Comparison of ENCODE assay signal across 28 mouse cellular contexts in the genomic region with DNA sequence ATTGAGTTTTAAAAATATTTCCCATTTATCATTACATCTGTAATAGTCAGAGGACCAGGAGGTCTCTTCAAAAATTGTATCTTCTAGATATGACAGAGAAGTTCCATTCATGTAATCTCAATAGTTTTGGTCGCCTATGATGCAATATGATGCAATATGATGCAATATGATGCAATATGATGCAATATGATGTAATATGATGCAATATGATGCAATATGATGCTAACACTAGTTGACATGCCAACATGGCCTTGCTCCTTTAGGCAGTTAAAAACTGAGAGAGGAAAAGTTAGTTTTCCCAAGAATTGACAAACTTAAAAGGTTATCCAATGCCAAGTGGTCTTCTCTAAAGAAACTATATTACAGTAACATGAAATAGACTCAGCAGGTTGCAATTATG.
A peak's percentile ranks its signal among the peaks of the same experiment; 100 is the strongest.
DNase-seq lines count a peak whose midpoint lies in the region; TF ChIP-seq lines count a peak whose summit lies in the region.
"Had no signal": no experiment of that assay in that cellular context is flagged by ENCODE, and none has a peak within 500 bp of the region (broad histone marks: within the 10 kb centered on the region; RNA-seq: fewer than 3 reads in every experiment).

No protein-coding gene starts in this region.

- H3K4me1 ChIP-seq in MEL (ENCODE audit: control insufficient read depth in 1 of 2, insufficient read depth in 2 of 2, low read length in 2 of 2) = no peaks in the 10 kb centered on the region
- H3K4me1 ChIP-seq: embryonic facial prominence, embryonic 10.5 days; embryonic facial prominence, embryonic 13.5 days; forebrain, embryonic 12.5 days; forebrain, embryonic 15.5 days; heart, embryonic 10.5 days; heart, embryonic 13.5 days had no signal

- no peaks in the 10 kb centered on the region for H3K36me3 ChIP-seq in MEL (ENCODE audit: control insufficient read depth in 1 of 2, insufficient read depth in 2 of 2, low read length in 2 of 2)
- H3K36me3 ChIP-seq in myocyte (ENCODE audit: control insufficient read depth, insufficient read depth) = no peaks in the 10 kb centered on the region
- H3K36me3 ChIP-seq: embryonic facial prominence, embryonic 10.5 days; embryonic facial prominence, embryonic 13.5 days; forebrain, embryonic 12.5 days; forebrain, embryonic 15.5 days; heart, embryonic 10.5 days; heart, embryonic 13.5 days had no signal

- no peak overlapping the region for H3K9ac ChIP-seq in MEL (ENCODE audit: control insufficient read depth, low read depth, low read length, poor library complexity, severe bottlenecking)
- H3K9ac ChIP-seq: embryonic facial prominence, embryonic 13.5 days; forebrain, embryonic 12.5 days; forebrain, embryonic 15.5 days; heart, embryonic 13.5 days; hindbrain, embryonic 14.5 days had no signal

- H3ac ChIP-seq in myocyte (ENCODE audit: control insufficient read depth, insufficient read length) = no peak overlapping the region

- no peak for TF ChIP-seq CTCF in MEL (IDR thresholded peaks at IDR 0.05 in 2 of 3, conservative IDR thresholded peaks at IDR 0.05 in 1 of 3; ENCODE audit: control insufficient read depth in 1 of 3, insufficient read depth in 1 of 3, low read depth in 2 of 3, low read length in 3 of 3, poor library complexity in 1 of 3, severe bottlenecking in 1 of 3)

- TF ChIP-seq POLR2A in MEL (IDR thresholded peaks at IDR 0.05; ENCODE audit: control insufficient read depth in 1 of 2, insufficient read depth in 1 of 2, low read depth in 1 of 2, low read length in 2 of 2, poor library complexity in 1 of 2) (no peak), myocyte (IDR thresholded peaks at IDR 0.05; ENCODE audit: insufficient read length, low read depth) (no peak)

- H3K79me2 ChIP-seq in MEL (ENCODE audit: control insufficient read depth, insufficient read depth, low read length, poor library complexity) (no peaks in the 10 kb centered on the region), myocyte (ENCODE audit: control insufficient read depth, insufficient read depth) (no peaks in the 10 kb centered on the region)

- peak; percentile 28 for DNase-seq in 416B (ENCODE audit: low read depth)
- peak; percentile 24 for DNase-seq in MEL (ENCODE audit: low read depth, low spot score)
- peak; percentile 2 for DNase-seq in adipocyte (ENCODE audit: low spot score)
- DNase-seq in spleen, postnatal 36 days (ENCODE audit: low spot score in 2 of 2) = no peak
- no peak for DNase-seq in c-Kit-positive CD71-positive TER-119-positive erythroid progenitor cells, embryonic 14.5 days (ENCODE audit: low spot score)
- no peak for DNase-seq in kidney, adult 8-10 months
- DNase-seq: adrenal gland, postnatal 10 days; adrenal gland, postnatal 36 days; B cell, adult 2 months; cerebellum, adult 11 months; cerebellum, adult 8-10 months; cerebellum, postnatal 10 days; cerebellum, postnatal 36 days; embryo, embryonic 11 days; gastrocnemius, postnatal 25 days; heart, adult 2 months; heart, postnatal 14 days; heart, postnatal 4 days had no signal

- TF ChIP-seq EP300 in MEL (IDR thresholded peaks at IDR 0.05; ENCODE audit: low read depth in 1 of 2, low read length in 2 of 2) = peak in 1 of 2 experiments; percentile 43; a peak in 1 of 4 replicates

- peaks cover 0 to 2% of the 10 kb centered on the region in 2 experiments; a peak in 1 of 4 replicates for H3K27me3 ChIP-seq in MEL (ENCODE audit: control insufficient read depth in 1 of 2, insufficient read depth in 2 of 2, low read length in 2 of 2)
- H3K27me3 ChIP-seq in myocyte (ENCODE audit: control insufficient read depth, insufficient read depth, insufficient read length) = no peaks in the 10 kb centered on the region
- H3K27me3 ChIP-seq: embryonic facial prominence, embryonic 13.5 days; forebrain, embryonic 12.5 days; forebrain, embryonic 15.5 days; heart, embryonic 13.5 days had no signal

- H3K9me3 ChIP-seq in MEL (replicated peaks; ENCODE audit: insufficient read depth, low read length) = no peaks in the 10 kb centered on the region
- H3K9me3 ChIP-seq: embryonic facial prominence, embryonic 10.5 days; embryonic facial prominence, embryonic 13.5 days; forebrain, embryonic 12.5 days; forebrain, embryonic 15.5 days; heart, embryonic 10.5 days; heart, embryonic 13.5 days had no signal

- no peak overlapping the region for H3K4me2 ChIP-seq in myocyte (ENCODE audit: low read depth)
- H3K4me2 ChIP-seq: embryonic facial prominence, embryonic 13.5 days; forebrain, embryonic 12.5 days; forebrain, embryonic 15.5 days; heart, embryonic 13.5 days; hindbrain, embryonic 14.5 days had no signal

- TF ChIP-seq RAD21 in MEL (IDR thresholded peaks at IDR 0.05; ENCODE audit: low read depth, low read length) = no peak

- no peak overlapping the region for H3K27ac ChIP-seq in MEL (ENCODE audit: control insufficient read depth, low read depth, low read length)
- H3K27ac ChIP-seq: embryonic facial prominence, embryonic 10.5 days; embryonic facial prominence, embryonic 13.5 days; forebrain, embryonic 12.5 days; forebrain, embryonic 15.5 days; heart, adult 2 months; heart, embryonic 10.5 days; heart, embryonic 13.5 days; hindbrain, embryonic 14.5 days; hindbrain, postnatal 0 days had no signal

- H3K4me3 ChIP-seq in MEL (ENCODE audit: control insufficient read depth in 1 of 2, insufficient read depth in 1 of 2, low read depth in 2 of 2, low read length in 2 of 2) (no peak overlapping the region), myocyte (no peak overlapping the region)
- H3K4me3 ChIP-seq: embryonic facial prominence, embryonic 10.5 days; embryonic facial prominence, embryonic 13.5 days; erythroblast, embryonic 14.5 days; forebrain, embryonic 12.5 days; forebrain, embryonic 15.5 days; heart, adult 2 months; heart, embryonic 10.5 days; heart, embryonic 13.5 days had no signal

TF ChIP-seq in MEL, 35 proteins besides CTCF, POLR2A, EP300 and RAD21:
- TF ChIP-seq MYC (IDR thresholded peaks at IDR 0.05; ENCODE audit: low read depth, low read length) = no peak

TF ChIP-seq in myocyte, 11 proteins besides CTCF, POLR2A, EP300 and RAD21:
- peak; percentile 87 for TF ChIP-seq CEBPB (IDR thresholded peaks at IDR 0.05; ENCODE audit: insufficient read depth, poor library complexity, severe bottlenecking)
- TF ChIP-seq SRF (IDR thresholded peaks at IDR 0.05; ENCODE audit: control insufficient read depth, insufficient read length, low read depth) = no peak

Comparison
In these comparisons a context has a peak if more than half of its experiments do, and no peak if none do; other contexts are left out.
1. DNase-seq: peak in 416B (single experiment), MEL (single experiment) and adipocyte (single experiment); none in spleen, postnatal 36 days (0 of 2), c-Kit-positive CD71-positive TER-119-positive erythroid progenitor cells, embryonic 14.5 days (single experiment) and kidney, adult 8-10 months (0 of 2).